ENCODE assay signal across 8 mouse cellular contexts in the genomic region with DNA sequence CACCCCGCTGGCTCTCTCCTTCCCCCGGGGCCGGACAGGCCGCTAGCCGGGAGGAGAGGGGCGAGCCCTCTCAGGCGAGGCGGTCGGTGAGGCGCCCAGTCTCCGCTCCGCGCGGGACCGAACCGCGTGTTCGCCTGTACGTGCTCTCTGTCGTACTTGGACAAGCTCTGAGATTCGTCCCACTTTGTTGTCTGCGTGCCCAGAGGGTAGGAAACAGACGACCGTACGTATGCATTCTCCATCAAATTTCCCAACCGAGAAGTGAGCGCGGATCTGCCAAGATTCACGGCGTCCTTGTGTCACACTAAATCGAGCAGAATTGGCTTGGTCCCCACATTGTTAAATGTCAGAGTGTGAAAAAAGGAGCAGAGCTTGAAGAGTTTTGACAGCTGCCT. TPM values are rescaled to one million over a fixed set of nuclear protein-coding genes. Genes with fewer than 3 reads are reported as not detected.
DNase-seq lines count a peak whose midpoint lies in the region; ATAC-seq and TF ChIP-seq lines count a peak whose summit lies in the region.

No protein-coding gene starts in this region.

- under 1% methylated on average over 28 of the region's 31 CpGs for WGBS in heart, embryonic 10.5 days
- WGBS in heart, embryonic 13.5 days = under 1% methylated on average over 28 of the region's 31 CpGs

- peak; percentile 60 for ATAC-seq in heart, embryonic 13.5 days (ENCODE audit: extremely low read depth, insufficient number of reproducible peaks, low FRiP score, low TSS enrichment)
- ATAC-seq in megakaryocyte-erythroid progenitor cell, adult 5-6 weeks (replicated peaks; ENCODE audit: low FRiP score, low TSS enrichment, poor library complexity, severe bottlenecking) = peak; percentile 74

- peak overlapping the region; percentile 92 for H3K4me3 ChIP-seq in heart, embryonic 10.5 days
- peak overlapping the region; percentile 81 to 86 for H3K4me3 ChIP-seq in ES-E14 (ENCODE audit: insufficient read depth in 1 of 2, low read depth in 1 of 2, low read length in 2 of 2, poor library complexity in 1 of 2, severe bottlenecking in 1 of 2)
- peak overlapping the region; percentile 92 for H3K4me3 ChIP-seq in heart, embryonic 13.5 days

- DNase-seq in heart, embryonic 10.5 days (ENCODE audit: low spot score) = peak; percentile 79
- DNase-seq in heart, adult 8-10 months (ENCODE audit: low spot score) = no peak
- DNase-seq in ES-E14 (ENCODE audit: low read depth, low spot score) = no peak
- peak; percentile 42 for DNase-seq in embryo, embryonic 11 days
- DNase-seq in layer of hippocampus, postnatal 14 days (ENCODE audit: low spot score in 2 of 2) = peak; percentile 61 to 67
- no peak for DNase-seq in B cell, adult 2 months

- no peaks in the 10 kb centered on the region for H3K27me3 ChIP-seq in heart, embryonic 10.5 days (ENCODE audit: insufficient read depth, poor library complexity, severe bottlenecking)
- no peaks in the 10 kb centered on the region for H3K27me3 ChIP-seq in heart, embryonic 13.5 days (replicated peaks)

- in situ Hi-C loops in ES-E14 (cut with MboI; ENCODE audit: low sequenced_read_pairs in 2 of 2, unreplicated experiment in 2 of 2) = no loop called here

- peak overlapping the region; percentile 96 for H3K4me2 ChIP-seq in heart, embryonic 13.5 days

- H3K36me3 ChIP-seq in heart, embryonic 10.5 days = peaks cover 11% of the 10 kb centered on the region
- H3K36me3 ChIP-seq in ES-E14 (ENCODE audit: control insufficient read depth, insufficient read depth, low read length, poor library complexity, severe bottlenecking) = no peaks in the 10 kb centered on the region
- peaks cover 25% of the 10 kb centered on the region for H3K36me3 ChIP-seq in heart, embryonic 13.5 days

- peak overlapping the region; percentile 95 for H3K27ac ChIP-seq in heart, embryonic 10.5 days
- H3K27ac ChIP-seq in ES-E14 (ENCODE audit: insufficient read depth, low read depth, low read length, poor library complexity, severe bottlenecking) = peak overlapping the region; percentile 10; the same call in 1 of the 2 replicates
- H3K27ac ChIP-seq in heart, embryonic 13.5 days (replicated peaks) = peak overlapping the region; percentile 97

- no peaks in the 10 kb centered on the region for H3K9me3 ChIP-seq in heart, embryonic 10.5 days
- H3K9me3 ChIP-seq in ES-E14 (ENCODE audit: control insufficient read depth, insufficient read depth, low read depth, low read length) = no peaks in the 10 kb centered on the region
- H3K9me3 ChIP-seq in heart, embryonic 13.5 days = no peaks in the 10 kb centered on the region

- H3K4me1 ChIP-seq in heart, embryonic 10.5 days = peaks cover 6% of the 10 kb centered on the region; the same call in 1 of the 2 replicates
- H3K4me1 ChIP-seq in ES-E14 (ENCODE audit: control insufficient read depth in 2 of 2, insufficient read depth in 2 of 2, low read length in 2 of 2, poor library complexity in 1 of 2) = peaks cover 0 to 2% of the 10 kb centered on the region in 2 experiments; a peak in 1 of 4 replicates
- peaks cover 25% of the 10 kb centered on the region for H3K4me1 ChIP-seq in heart, embryonic 13.5 days

- peak overlapping the region; percentile 94 for H3K9ac ChIP-seq in ES-E14 (ENCODE audit: insufficient read depth, low read depth, low read length, poor library complexity, severe bottlenecking)
- H3K9ac ChIP-seq in heart, embryonic 13.5 days = peak overlapping the region; percentile 97

TF ChIP-seq in ES-E14, 5 proteins besides CTCF, POLR2A, EP300 and RAD21:
- TF ChIP-seq HCFC1 (IDR thresholded peaks at IDR 0.05; ENCODE audit: borderline replicate concordance, insufficient read depth, low read length) (no peak), CHD2 (IDR thresholded peaks at IDR 0.05; ENCODE audit: low read depth, low read length) (no peak), MAFK (IDR thresholded peaks at IDR 0.05; ENCODE audit: insufficient read depth, low read depth, low read length) (no peak), ZC3H11A (IDR thresholded peaks at IDR 0.05; ENCODE audit: borderline replicate concordance, low read depth, low read length) (no peak), ZNF384 (IDR thresholded peaks at IDR 0.05; ENCODE audit: low read depth, low read length) (no peak)

RNA-seq across cellular contexts. Expression of gene Dcun1d5, which starts 0.6 kb away (rescaled TPM):
- 86.6 and 108 TPM in 2 replicates for polyA plus RNA-seq in heart, embryonic 10.5 days (2016; fragmentation: Nextera tagmentation; extraction: Ambion mirVana)
- 10 to 100 TPM; 44.4 to 59.4 (median 53.0) TPM for total RNA-seq in heart, adult 8-10 months (2022)
- 33.8 and 57.1 TPM in 2 replicates for total RNA-seq in ES-E14 (2012; rRNA removed)
- polyA plus RNA-seq in heart, embryonic 13.5 days (2015; fragmentation: Nextera tagmentation; extraction: Ambion mirVana) = 79.8 and 80.4 TPM in 2 replicates
- total RNA-seq in layer of hippocampus, postnatal 14 days (2021) = 10 to 100 TPM; 77.2 to 86.4 TPM
- 67.8 and 92.5 TPM in 2 replicates for total RNA-seq in megakaryocyte-erythroid progenitor cell, adult 5-6 weeks (2014; fragmentation: Nextera tagmentation)
- total RNA-seq in megakaryocyte-erythroid progenitor cell, adult 5-6 weeks (2017) = 122 and 129 TPM in 2 replicates

RNA-seq across cellular contexts. Expression of gene Dync2h1, which starts 0.6 kb away (rescaled TPM):
- 6.7 and 8.7 TPM in 2 replicates for polyA plus RNA-seq in heart, embryonic 10.5 days (2016; fragmentation: Nextera tagmentation; extraction: Ambion mirVana)
- total RNA-seq in heart, adult 8-10 months (2022) = 1 to 10 TPM; 1.9 to 2.1 (median 2.0) TPM
- 6.4 and 7.0 TPM in 2 replicates for total RNA-seq in ES-E14 (2012; rRNA removed)
- 4.8 and 5.7 TPM in 2 replicates for polyA plus RNA-seq in heart, embryonic 13.5 days (2015; fragmentation: Nextera tagmentation; extraction: Ambion mirVana)
- total RNA-seq in layer of hippocampus, postnatal 14 days (2021) = 10 to 100 TPM; 25.8 to 28.0 TPM
- 4.9 and 9.1 TPM in 2 replicates for total RNA-seq in megakaryocyte-erythroid progenitor cell, adult 5-6 weeks (2014; fragmentation: Nextera tagmentation)
- total RNA-seq in megakaryocyte-erythroid progenitor cell, adult 5-6 weeks (2017) = 4.3 and 7.4 TPM in 2 replicates

Comparison
In these comparisons a context has a peak if more than half of its experiments do, and no peak if none do; other contexts are left out.
1. DNase-seq: peak in heart, embryonic 10.5 days (single experiment), embryo, embryonic 11 days (single experiment) and layer of hippocampus, postnatal 14 days (2 of 2); none in heart, adult 8-10 months (single experiment), ES-E14 (single experiment) and B cell, adult 2 months (0 of 2).
2. H3K27ac ChIP-seq: peak in every context shown above with its lines; median percentile 97 in heart, embryonic 13.5 days; 95 in heart, embryonic 10.5 days; 10 in ES-E14.
3. Peak in every context shown above with its lines, with median percentiles within 50 percentile points of each other: H3K4me3 ChIP-seq.